Mouse (Mus musculus): ENCODE measurements around the gene Tspan8. TPM values are rescaled to one million over a fixed set of nuclear protein-coding genes. Genes with fewer than 3 reads are reported as not detected.

Gene Tspan8
- 19.8 and 49.5 TPM in 2 replicates for polyA plus RNA-seq (2012; rRNA removed; ENCODE audit: low replicate concordance)

GRCm38 (mm10) chr10:115816511-115816910 is at the start of gene Tspan8:
Tspan8 (plus strand) TSS chr10:115816832.

Other genes with a start within 250 kb of the Tspan8 start
- gene A930009A15Rik, start 246.8 kb upstream of the Tspan8 start, polyA plus RNA-seq (2012; rRNA removed; ENCODE audit: low replicate concordance), result not detected in 2 replicates
- gene Lgr5, start 229.1 kb upstream of the Tspan8 start, polyA plus RNA-seq (2012; rRNA removed; ENCODE audit: low replicate concordance), result 5.0 and 5.2 TPM in 2 replicates
- 2.8 and 11.7 TPM in 2 replicates for gene Ptprr, start 201.4 kb downstream of the Tspan8 start, polyA plus RNA-seq (2012; rRNA removed; ENCODE audit: low replicate concordance)

Data from duodenum, adult 2 months (tissue).